Mouse (Mus musculus): Measurements from ENCODE around the gene Olfr141. TPM values are rescaled to one million over a fixed set of nuclear protein-coding genes. Genes with fewer than 3 reads are reported as not detected.

Gene Olfr141
- not detected for polyA plus RNA-seq (2012; fragmentation: generic; extraction: Trizol)

DNA sequence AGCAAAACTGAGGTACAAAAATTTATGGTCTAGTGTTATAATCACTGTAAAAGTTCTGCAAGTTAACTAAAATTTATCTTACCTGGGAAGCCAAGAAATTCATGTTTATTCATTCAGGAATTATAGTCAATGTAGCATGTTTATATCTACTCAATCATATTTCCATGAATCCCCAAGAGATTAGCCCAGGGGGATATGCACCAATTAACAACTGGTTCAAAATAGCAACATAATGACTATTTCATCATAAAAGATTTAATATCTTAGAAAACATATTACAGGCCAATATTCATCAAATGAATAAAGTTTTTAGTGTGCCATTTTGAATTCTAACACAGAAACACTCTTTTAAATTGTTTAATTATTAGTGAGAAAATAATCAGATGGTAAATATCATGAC lies at the start of gene Olfr141:
Olfr141 (minus strand) TSS at position 101 of the 400 bp plus-strand sequence.
- no peak for TF ChIP-seq CEBPB (IDR thresholded peaks at IDR 0.05; ENCODE audit: insufficient read depth, poor library complexity, severe bottlenecking)
- TF ChIP-seq MYOD1 (IDR thresholded peaks at IDR 0.05; ENCODE audit: control insufficient read depth in 1 of 3, insufficient read length in 2 of 3, low read depth in 2 of 3) = no peak
- TF ChIP-seq REST (IDR thresholded peaks at IDR 0.05; ENCODE audit: insufficient read depth, insufficient read length) = no peak
- no peak for TF ChIP-seq TCF12 (IDR thresholded peaks at IDR 0.05; ENCODE audit: insufficient read depth, poor library complexity, severe bottlenecking)
- TF ChIP-seq POLR2AphosphoS2 (IDR thresholded peaks at IDR 0.05; ENCODE audit: insufficient read length, low read depth) = no peak
- TF ChIP-seq POLR2A (IDR thresholded peaks at IDR 0.05; ENCODE audit: insufficient read length, low read depth) = no peak
- TF ChIP-seq TCF3 (IDR thresholded peaks at IDR 0.05; ENCODE audit: insufficient read length, low read depth) = no peak
- no peak for TF ChIP-seq USF1 (IDR thresholded peaks at IDR 0.05; ENCODE audit: low read depth)
- no peak for TF ChIP-seq MAX (IDR thresholded peaks at IDR 0.05; ENCODE audit: low read depth)
- no peak for TF ChIP-seq E2F4 (IDR thresholded peaks at IDR 0.05; ENCODE audit: insufficient read depth)
- TF ChIP-seq MYOG (IDR thresholded peaks at IDR 0.05; ENCODE audit: control insufficient read depth in 1 of 3, insufficient read depth in 1 of 3, insufficient read length in 2 of 3, low read depth in 2 of 3) = no peak
- no peak for TF ChIP-seq SRF (IDR thresholded peaks at IDR 0.05; ENCODE audit: control insufficient read depth, insufficient read length, low read depth)
- Histone ChIP-seq H3ac (ENCODE audit: control insufficient read depth, insufficient read length) (no peak within 1 kb of the TSS), H3K4me2 (ENCODE audit: low read depth) (no peak within 1 kb of the TSS), H3K79me2 (ENCODE audit: control insufficient read depth, insufficient read depth) (no peaks in the 10 kb centered on the region), H3K4me3 (no peak within 1 kb of the TSS), H3K36me3 (ENCODE audit: control insufficient read depth, insufficient read depth) (no peaks in the 10 kb centered on the region), H3K27me3 (ENCODE audit: control insufficient read depth, insufficient read depth, insufficient read length) (no peaks in the 10 kb centered on the region)

DNA sequence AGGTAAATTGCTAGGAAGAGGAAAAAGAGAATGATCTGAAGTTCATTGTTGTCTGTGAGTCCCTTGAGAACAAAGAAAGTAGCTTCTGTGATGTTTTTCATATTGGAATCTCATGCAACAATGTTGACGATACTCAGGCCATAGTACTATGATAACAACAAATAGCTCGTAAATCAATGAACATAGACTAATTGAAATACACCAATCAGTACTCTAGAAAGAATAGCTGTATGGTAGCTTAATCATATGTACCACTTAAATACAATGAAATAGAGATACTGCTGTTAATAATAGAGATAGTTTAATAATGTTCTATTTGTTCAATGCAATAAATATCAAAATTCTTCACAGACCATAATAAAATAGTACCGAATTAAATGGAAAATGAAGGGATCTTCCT lies 41.8 kb upstream of the Olfr141 start, which contains the start of gene Olfr1095:
Olfr1095 (minus strand) TSS at position 101 of the 400 bp plus-strand sequence.
- TF ChIP-seq MYOG (IDR thresholded peaks at IDR 0.05; ENCODE audit: control insufficient read depth in 1 of 3, insufficient read depth in 1 of 3, insufficient read length in 2 of 3, low read depth in 2 of 3) (no peak), POLR2AphosphoS2 (IDR thresholded peaks at IDR 0.05; ENCODE audit: insufficient read length, low read depth) (no peak), MYOD1 (IDR thresholded peaks at IDR 0.05; ENCODE audit: control insufficient read depth in 1 of 3, insufficient read length in 2 of 3, low read depth in 2 of 3) (no peak), POLR2A (IDR thresholded peaks at IDR 0.05; ENCODE audit: insufficient read length, low read depth) (no peak), TCF3 (IDR thresholded peaks at IDR 0.05; ENCODE audit: insufficient read length, low read depth) (no peak), USF1 (IDR thresholded peaks at IDR 0.05; ENCODE audit: low read depth) (no peak), E2F4 (IDR thresholded peaks at IDR 0.05; ENCODE audit: insufficient read depth) (no peak), TCF12 (IDR thresholded peaks at IDR 0.05; ENCODE audit: insufficient read depth, poor library complexity, severe bottlenecking) (no peak), REST (IDR thresholded peaks at IDR 0.05; ENCODE audit: insufficient read depth, insufficient read length) (no peak), MAX (IDR thresholded peaks at IDR 0.05; ENCODE audit: low read depth) (no peak), SRF (IDR thresholded peaks at IDR 0.05; ENCODE audit: control insufficient read depth, insufficient read length, low read depth) (no peak)
- H3K36me3 ChIP-seq (ENCODE audit: control insufficient read depth, insufficient read depth) = no peaks in the 10 kb centered on the region
- H3K79me2 ChIP-seq (ENCODE audit: control insufficient read depth, insufficient read depth) = no peaks in the 10 kb centered on the region
- H3K4me3 ChIP-seq = no peak within 1 kb of the TSS
- no peaks in the 10 kb centered on the region for H3K27me3 ChIP-seq (ENCODE audit: control insufficient read depth, insufficient read depth, insufficient read length)
- H3K4me2 ChIP-seq (ENCODE audit: low read depth) = no peak within 1 kb of the TSS
- H3ac ChIP-seq (ENCODE audit: control insufficient read depth, insufficient read length) = no peak within 1 kb of the TSS

DNA sequence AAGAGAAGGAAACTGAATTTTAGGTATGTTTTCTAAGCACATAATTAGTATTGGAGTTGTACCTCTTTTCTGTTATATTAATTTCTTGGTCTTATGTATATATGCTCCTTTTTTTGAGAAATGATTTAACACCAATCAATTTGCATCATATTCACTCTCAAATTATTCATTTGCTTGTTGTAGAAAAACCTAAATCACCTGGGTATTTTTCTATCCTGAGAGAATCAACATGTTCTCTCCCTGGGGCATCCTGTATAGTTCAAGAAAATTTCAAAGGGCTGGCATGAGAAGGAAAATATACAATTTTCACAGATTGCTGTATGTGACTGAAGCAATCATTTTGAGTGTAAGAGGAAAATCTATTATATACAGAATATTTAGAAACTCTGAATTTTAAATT lies 14.5 kb upstream of the Olfr141 start, which contains the start of gene Olfr1094:
Olfr1094 (plus strand) TSS at position 301 of the 400 bp plus-strand sequence.
- TF ChIP-seq MAX (IDR thresholded peaks at IDR 0.05; ENCODE audit: low read depth) = no peak
- Histone ChIP-seq H3K4me3 (no peak within 1 kb of the TSS), H3K4me2 (ENCODE audit: low read depth) (no peak within 1 kb of the TSS), H3ac (ENCODE audit: control insufficient read depth, insufficient read length) (no peak within 1 kb of the TSS), H3K79me2 (ENCODE audit: control insufficient read depth, insufficient read depth) (no peaks in the 10 kb centered on the region), H3K27me3 (ENCODE audit: control insufficient read depth, insufficient read depth, insufficient read length) (no peaks in the 10 kb centered on the region), H3K36me3 (ENCODE audit: control insufficient read depth, insufficient read depth) (no peaks in the 10 kb centered on the region)

DNA sequence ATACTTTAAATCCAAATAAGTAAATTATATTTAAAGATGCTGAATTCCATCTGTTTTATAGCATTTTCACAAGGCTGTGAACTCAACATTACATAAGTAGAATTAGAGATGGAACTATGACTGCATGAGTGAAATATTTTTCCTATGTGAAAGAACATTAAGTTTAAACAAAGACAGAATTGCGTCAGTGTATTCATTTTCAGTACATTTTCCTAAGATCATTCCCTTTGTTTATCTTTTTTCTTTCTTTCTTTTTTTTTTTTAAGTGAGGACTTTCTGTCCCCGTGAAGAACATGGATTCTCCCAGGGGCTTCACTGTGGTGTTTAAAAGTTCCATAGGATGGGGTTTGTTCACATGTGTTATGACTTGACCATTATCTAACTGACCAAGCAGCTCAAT lies 27.6 kb downstream of the Olfr141 start, which contains the start of gene Olfr1093:
Olfr1093 (plus strand) TSS at position 301 of the 400 bp plus-strand sequence.
- TF ChIP-seq USF1 (IDR thresholded peaks at IDR 0.05; ENCODE audit: low read depth) (no peak), E2F4 (IDR thresholded peaks at IDR 0.05; ENCODE audit: insufficient read depth) (no peak), CEBPB (IDR thresholded peaks at IDR 0.05; ENCODE audit: insufficient read depth, poor library complexity, severe bottlenecking) (no peak), POLR2A (IDR thresholded peaks at IDR 0.05; ENCODE audit: insufficient read length, low read depth) (no peak), SRF (IDR thresholded peaks at IDR 0.05; ENCODE audit: control insufficient read depth, insufficient read length, low read depth) (no peak), MAX (IDR thresholded peaks at IDR 0.05; ENCODE audit: low read depth) (no peak), MYOD1 (IDR thresholded peaks at IDR 0.05; ENCODE audit: control insufficient read depth in 1 of 3, insufficient read length in 2 of 3, low read depth in 2 of 3) (no peak), TCF3 (IDR thresholded peaks at IDR 0.05; ENCODE audit: insufficient read length, low read depth) (no peak), POLR2AphosphoS2 (IDR thresholded peaks at IDR 0.05; ENCODE audit: insufficient read length, low read depth) (no peak)
- no peaks in the 10 kb centered on the region for H3K36me3 ChIP-seq (ENCODE audit: control insufficient read depth, insufficient read depth)
- H3K4me2 ChIP-seq (ENCODE audit: low read depth) = no peak within 1 kb of the TSS
- no peak within 1 kb of the TSS for H3ac ChIP-seq (ENCODE audit: control insufficient read depth, insufficient read length)
- H3K4me3 ChIP-seq = no peak within 1 kb of the TSS
- H3K27me3 ChIP-seq (ENCODE audit: control insufficient read depth, insufficient read depth, insufficient read length) = no peaks in the 10 kb centered on the region
- no peaks in the 10 kb centered on the region for H3K79me2 ChIP-seq (ENCODE audit: control insufficient read depth, insufficient read depth)

DNA sequence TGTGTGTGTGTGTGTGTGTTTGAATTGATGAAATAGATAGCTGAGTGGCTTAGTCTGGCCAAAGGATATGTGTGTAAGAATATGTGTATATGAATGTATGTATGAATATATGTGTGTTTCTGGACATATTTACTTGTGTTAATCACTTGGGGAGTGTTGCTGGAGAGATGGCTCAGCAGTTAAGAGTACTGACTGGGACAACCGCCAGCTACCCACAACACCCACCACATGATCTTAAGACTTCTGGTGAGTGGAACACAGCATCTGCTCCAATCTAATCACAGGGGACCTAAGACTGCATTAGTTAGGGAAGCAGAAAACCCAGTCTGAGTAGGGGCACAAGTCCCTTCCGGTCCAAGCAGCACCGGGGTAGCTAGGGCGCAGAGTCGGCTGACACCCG lies 48.8 kb downstream of the Olfr141 start:
- Histone ChIP-seq H3K4me2 (ENCODE audit: low read depth) (no peak overlapping the region), H3K27me3 (ENCODE audit: control insufficient read depth, insufficient read depth, insufficient read length) (no peaks in the 10 kb centered on the region), H3K4me3 (no peak overlapping the region), H3K79me2 (ENCODE audit: control insufficient read depth, insufficient read depth) (no peaks in the 10 kb centered on the region), H3K36me3 (ENCODE audit: control insufficient read depth, insufficient read depth) (no peaks in the 10 kb centered on the region), H3ac (ENCODE audit: control insufficient read depth, insufficient read length) (no peak overlapping the region)
- no peak for TF ChIP-seq E2F4 (IDR thresholded peaks at IDR 0.05; ENCODE audit: insufficient read depth)
- TF ChIP-seq TCF3 (IDR thresholded peaks at IDR 0.05; ENCODE audit: insufficient read length, low read depth) = no peak
- no peak for TF ChIP-seq POLR2A (IDR thresholded peaks at IDR 0.05; ENCODE audit: insufficient read length, low read depth)
- no peak for TF ChIP-seq TCF12 (IDR thresholded peaks at IDR 0.05; ENCODE audit: insufficient read depth, poor library complexity, severe bottlenecking)
- TF ChIP-seq MYOD1 (IDR thresholded peaks at IDR 0.05; ENCODE audit: control insufficient read depth in 1 of 3, insufficient read length in 2 of 3, low read depth in 2 of 3) = no peak
- TF ChIP-seq CEBPB (IDR thresholded peaks at IDR 0.05; ENCODE audit: insufficient read depth, poor library complexity, severe bottlenecking) = no peak
- TF ChIP-seq POLR2AphosphoS2 (IDR thresholded peaks at IDR 0.05; ENCODE audit: insufficient read length, low read depth) = no peak
- TF ChIP-seq MAX (IDR thresholded peaks at IDR 0.05; ENCODE audit: low read depth) = no peak

Measured in myocyte (in vitro differentiated cells).